Mouse (Mus musculus): ENCODE data around the gene Ctdspl. TPM values are rescaled to one million over a fixed set of nuclear protein-coding genes. Genes with fewer than 3 reads are reported as not detected.

Gene Ctdspl
- polyA plus RNA-seq, 1 experiment from 2014 or later, result 25.3 TPM

GRCm38 (mm10) chr9:119035836-119036235, 109.6 kb downstream of the Ctdspl start:
- TF ChIP-seq CTCF (IDR thresholded peaks at IDR 0.05), result no peak
- in situ Hi-C loops (cut with MboI; ENCODE audit: low pct_unique_long_range_greater_than_20kb), result no loop called here
- DNase-seq (ENCODE audit: low read depth, low spot score) (peak; percentile 97), ATAC-seq (peak; percentile 94)
- ChIA-PET POLR2A (interaction anchor here (0.5 kb wide), 1 partner anchor 235 kb away, joined by 3 read pairs; no protein-coding TSS in a partner anchor), CTCF (interaction anchor here (1.0 to 1.8 kb wide), 2 partner anchors 9 to 20 kb away, joined by 4 read pairs; no protein-coding TSS in a partner anchor)
- H3K27me3 ChIP-seq, result no peaks in the 10 kb centered on the region

GRCm38 (mm10) chr9:119037076-119037730, 111.0 kb downstream of the Ctdspl start:
- DNase-seq (ENCODE audit: low read depth, low spot score) (peak; percentile 80), ATAC-seq (no peak)
- no peaks in the 10 kb centered on the region for H3K27me3 ChIP-seq
- POLR2A ChIA-PET, result interaction anchor here (0.6 to 0.7 kb wide), 2 partner anchors 29 to 105 kb away, joined by 3 read pairs; no protein-coding TSS in a partner anchor
- CTCF ChIA-PET, result no interaction called here
- TF ChIP-seq CTCF (IDR thresholded peaks at IDR 0.05), result no peak
- in situ Hi-C loops (cut with MboI; ENCODE audit: low pct_unique_long_range_greater_than_20kb), result no loop called here

- in situ Hi-C loops (cut with MboI; ENCODE audit: low pct_unique_long_range_greater_than_20kb), result no loop called here
Measured at GRCm38 (mm10) chr9:119038574-119038973, 112.3 kb downstream of the Ctdspl start.

GRCm38 (mm10) chr9:119040101-119040775, 114.0 kb downstream of the Ctdspl start:
- no peak for TF ChIP-seq CTCF (IDR thresholded peaks at IDR 0.05)
- ATAC-seq (no peak), DNase-seq (ENCODE audit: low read depth, low spot score) (no peak)
- CTCF ChIA-PET, result interaction anchor here (1.4 kb wide), 1 partner anchor 120 kb away, joined by 3 read pairs; no protein-coding TSS in a partner anchor
- in situ Hi-C loops (cut with MboI; ENCODE audit: low pct_unique_long_range_greater_than_20kb), result no loop called here
- no peaks in the 10 kb centered on the region for H3K27me3 ChIP-seq
- POLR2A ChIA-PET, result no interaction called here

More at GRCm38 (mm10) chr9:119038574-119038973, 112.3 kb downstream of the Ctdspl start:
- no peak for TF ChIP-seq CTCF (IDR thresholded peaks at IDR 0.05)
- DNase-seq (ENCODE audit: low read depth, low spot score), result no peak
- no peak for ATAC-seq
- ChIA-PET POLR2A (no interaction called here), CTCF (no interaction called here)
- H3K27me3 ChIP-seq, result no peaks in the 10 kb centered on the region

GRCm38 (mm10) chr9:119048182-119048903, 122.1 kb downstream of the Ctdspl start:
- POLR2A ChIA-PET, result interaction anchor here (0.6 kb wide), 1 partner anchor 194 kb away, joined by 5 read pairs; no protein-coding TSS in a partner anchor
- CTCF ChIA-PET, result no interaction called here
- no peaks in the 10 kb centered on the region for H3K27me3 ChIP-seq
- in situ Hi-C loops (cut with MboI; ENCODE audit: low pct_unique_long_range_greater_than_20kb), result no loop called here
- no peak for ATAC-seq
- no peak for TF ChIP-seq CTCF (IDR thresholded peaks at IDR 0.05)
- DNase-seq (ENCODE audit: low read depth, low spot score), result no peak

GRCm38 (mm10) chr9:119051158-119051557, 124.9 kb downstream of the Ctdspl start:
- DNase-seq (ENCODE audit: low read depth, low spot score) (peak; percentile 71), ATAC-seq (peak; percentile 77)
- no peaks in the 10 kb centered on the region for H3K27me3 ChIP-seq
- in situ Hi-C loops (cut with MboI; ENCODE audit: low pct_unique_long_range_greater_than_20kb), result no loop called here
- ChIA-PET POLR2A (no interaction called here), CTCF (no interaction called here)
- no peak for TF ChIP-seq CTCF (IDR thresholded peaks at IDR 0.05)

- no peak for TF ChIP-seq CTCF (IDR thresholded peaks at IDR 0.05)
- no peaks in the 10 kb centered on the region for H3K27me3 ChIP-seq
- ChIA-PET CTCF (no interaction called here), POLR2A (no interaction called here)
- no peak for DNase-seq (ENCODE audit: low read depth, low spot score)
- ATAC-seq, result no peak
- in situ Hi-C loops (cut with MboI; ENCODE audit: low pct_unique_long_range_greater_than_20kb), result no loop called here
Measured at GRCm38 (mm10) chr9:119052154-119052944, 126.1 kb downstream of the Ctdspl start, which contains the start of gene Vill. Gene Vill (plus strand): TSS chr9:119052778.

GRCm38 (mm10) chr9:119053964-119054576, 127.8 kb downstream of the Ctdspl start:
- ATAC-seq, result no peak
- ChIA-PET POLR2A (no interaction called here), CTCF (no interaction called here)
- in situ Hi-C loops (cut with MboI; ENCODE audit: low pct_unique_long_range_greater_than_20kb), result no loop called here
- no peaks in the 10 kb centered on the region for H3K27me3 ChIP-seq
- no peak for TF ChIP-seq CTCF (IDR thresholded peaks at IDR 0.05)
- DNase-seq (ENCODE audit: low read depth, low spot score), result no peak

GRCm38 (mm10) chr9:119055336-119055735, 129.1 kb downstream of the Ctdspl start:
- POLR2A ChIA-PET, result no interaction called here
- H3K27me3 ChIP-seq, result no peaks in the 10 kb centered on the region
- CTCF ChIA-PET, result interaction anchor here (0.7 to 0.9 kb wide), 3 partner anchors 13 to 26 kb away, joined by 3 to 4 read pairs (median 3); no protein-coding TSS in a partner anchor
- in situ Hi-C loops (cut with MboI; ENCODE audit: low pct_unique_long_range_greater_than_20kb), result no loop called here
- DNase-seq (ENCODE audit: low read depth, low spot score) (no peak), ATAC-seq (no peak)
- TF ChIP-seq CTCF (IDR thresholded peaks at IDR 0.05), result no peak

GRCm38 (mm10) chr9:119058245-119058644, 132.0 kb downstream of the Ctdspl start:
- no peak for TF ChIP-seq CTCF (IDR thresholded peaks at IDR 0.05)
- in situ Hi-C loops (cut with MboI; ENCODE audit: low pct_unique_long_range_greater_than_20kb), result no loop called here
- no peak for ATAC-seq
- no peaks in the 10 kb centered on the region for H3K27me3 ChIP-seq
- ChIA-PET POLR2A (no interaction called here), CTCF (no interaction called here)
- no peak for DNase-seq (ENCODE audit: low read depth, low spot score)

All from Patski (cell line).